Mouse (Mus musculus) thymus, adult 2 months (tissue): ENCODE measurements around the gene Sdk2. TPM values are rescaled to one million over a fixed set of nuclear protein-coding genes. Genes with fewer than 3 reads are reported as not detected.

Source experiments
- DNase-seq: peaks from one replicate; pipeline ENCODE4 v3.0.0; 2021
- H3K27ac ChIP-seq: fragments of 200-500 bp; 2 replicates; pipeline ENCODE4 v1.5.1; 2012; ENCODE audit warnings: low read length, control low read depth; ENCODE audit not compliant: control insufficient read depth, insufficient read depth
- H3K27me3 ChIP-seq: fragments of 200-500 bp; 2 replicates; pipeline ENCODE4 v1.6.1; 2012; ENCODE audit warnings: mild to moderate bottlenecking, low read length, moderate library complexity, mixed read lengths; ENCODE audit not compliant: control insufficient read depth, insufficient read depth
- H3K36me3 ChIP-seq: fragments of 200-500 bp; 2 replicates; pipeline ENCODE4 v1.6.1; 2012; ENCODE audit warnings: mild to moderate bottlenecking, low read length, moderate library complexity; ENCODE audit not compliant: control insufficient read depth, insufficient read depth
- H3K4me1 ChIP-seq: fragments of 200-500 bp; replicated peaks from 2 replicates; pipeline ENCODE4 v1.6.1; 2012; ENCODE audit warnings: low read length; ENCODE audit not compliant: control insufficient read depth, insufficient read depth
- H3K4me3 ChIP-seq: fragments of 200-500 bp; 2 replicates; pipeline ENCODE4 v1.5.1; 2012; ENCODE audit warnings: mild to moderate bottlenecking, low read length, control low read depth, moderate library complexity; ENCODE audit not compliant: control insufficient read depth, insufficient read depth
- CTCF ChIP-seq: fragments of 200-500 bp; IDR thresholded peaks from 2 replicates; pipeline ENCODE4 v1.5.1; 2012; ENCODE audit warnings: mild to moderate bottlenecking, control low read depth, low read length, moderate library complexity, borderline replicate concordance; ENCODE audit not compliant: control insufficient read depth, poor library complexity, insufficient read depth; ENCODE audit errors: extremely low read depth
- POLR2A ChIP-seq: fragments of 200-500 bp; IDR thresholded peaks from 2 replicates; pipeline ENCODE4 v1.6.1; 2012; ENCODE audit warnings: mild to moderate bottlenecking, low read length, control low read depth, moderate library complexity; ENCODE audit not compliant: control insufficient read depth, poor library complexity, insufficient read depth; ENCODE audit errors: extremely low read depth
- WGBS: fragments of 180-500 bp; shearing (Covaris S2); methylation state at CpG from one replicate; pipeline ENCODE4 v1.1.7; 2018; 5-methylcytosine and 5-hydroxymethylcytosine counted together
- polyA plus RNA-seq: library from polyadenylated mRNA; depleted of rRNA; stranded (reverse); fragments of >200 nt; gene quantifications from 2 replicates; pipeline ENCODE4 v1.2.3, GENCODE M21; 2012

Gene Sdk2
- polyA plus RNA-seq, 1 experiment = 1.4 TPM

DNA sequence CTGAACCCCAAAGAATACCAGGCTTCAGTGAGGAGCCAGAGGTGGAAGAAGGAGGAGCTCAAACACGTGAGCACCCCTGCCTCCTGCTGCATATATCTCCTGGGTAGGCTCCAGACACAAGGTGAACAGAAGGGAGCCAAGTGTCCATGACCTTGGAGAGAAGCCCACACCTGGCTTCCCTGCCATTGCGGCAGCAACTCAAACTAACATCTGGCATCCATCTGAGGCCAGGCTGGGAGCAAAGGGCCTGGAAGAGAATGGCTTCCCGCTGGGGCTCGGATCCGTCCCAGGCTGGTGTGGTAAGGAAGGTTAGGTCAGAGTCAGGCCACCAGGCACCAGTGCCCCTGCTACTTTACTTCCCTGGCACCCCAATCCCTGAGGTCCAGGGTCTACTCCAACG, 338.9 kb downstream of the Sdk2 start:
- DNase-seq = no peak
- Histone ChIP-seq H3K4me1 (no peaks in the 10 kb centered on the region), H3K4me3 (no peak overlapping the region), H3K36me3 (peaks cover 5% of the 10 kb centered on the region; the same call in 1 of the 2 replicates), H3K27ac (no peak overlapping the region), H3K27me3 (no peaks in the 10 kb centered on the region)
- TF ChIP-seq POLR2A = no peak
- TF ChIP-seq CTCF = no peak
- WGBS = 91% methylated on average over 6 of the region's 6 CpGs

DNA sequence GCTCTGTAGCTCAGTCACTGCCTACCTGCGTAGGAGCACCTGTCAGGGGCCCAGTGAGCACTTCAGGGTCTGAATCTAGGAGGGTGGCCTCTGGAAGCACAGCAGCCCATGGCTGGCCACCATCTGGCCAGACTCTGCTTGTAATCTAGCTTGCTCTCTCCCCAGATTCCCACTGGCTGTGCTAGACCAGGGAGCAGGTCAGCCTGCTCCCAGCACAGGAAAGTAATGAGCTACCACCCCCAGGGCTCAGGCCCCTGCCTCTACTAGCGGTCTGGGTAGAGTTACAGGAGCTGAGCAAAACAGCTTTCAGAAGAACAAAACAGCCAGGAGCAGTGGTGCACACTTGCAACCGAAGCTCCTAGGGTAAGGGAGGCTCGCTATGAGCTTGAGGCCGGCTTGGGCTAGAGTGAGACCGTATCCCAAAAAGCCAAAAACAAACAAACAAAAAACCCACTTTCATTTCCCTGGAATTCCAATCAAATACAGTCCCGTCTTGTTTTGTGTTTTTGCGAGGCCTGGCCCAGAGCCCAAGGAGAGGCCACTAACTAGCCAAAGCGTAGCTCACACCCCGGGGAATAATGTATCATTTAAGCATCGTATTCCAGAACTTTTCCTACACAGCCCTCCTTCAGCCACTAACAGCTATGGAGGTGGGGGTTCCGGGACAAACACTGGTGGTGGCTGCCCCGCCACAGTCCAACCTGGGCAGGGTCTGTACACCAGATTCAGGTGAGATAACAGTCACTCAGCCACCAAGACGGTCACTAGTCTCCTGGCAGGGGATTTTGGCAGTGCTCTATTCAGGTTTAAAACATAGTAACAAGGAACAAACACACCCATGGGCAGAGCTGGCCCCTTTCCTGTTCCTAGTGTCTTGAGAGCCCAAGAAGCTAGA, 339.6 kb downstream of the Sdk2 start:
- 94% methylated on average over 14 of the region's 14 CpGs for WGBS
- peaks cover 5% of the 10 kb centered on the region; the same call in 1 of the 2 replicates for H3K36me3 ChIP-seq
- H3K4me1 ChIP-seq = no peaks in the 10 kb centered on the region
- H3K4me3 ChIP-seq = no peak overlapping the region
- H3K27ac ChIP-seq = no peak overlapping the region
- TF ChIP-seq POLR2A (no peak), CTCF (no peak)
- no peak for DNase-seq
- H3K27me3 ChIP-seq = no peaks in the 10 kb centered on the region
